Mouse (Mus musculus) CD8-positive naive resting alpha-beta T cell, adult 57 days (primary cell): ENCODE results near the gene Olfr309. TPM values are rescaled to one million over a fixed set of nuclear protein-coding genes. Genes with fewer than 3 reads are reported as not detected.

Experiments used
- total RNA-seq: library from RNA; stranded (reverse); gene quantifications from one replicate; pipeline ENCODE4 v1.2.4, GENCODE M21; 2023

The Olfr309 gene
- total RNA-seq: not detected

DNA sequence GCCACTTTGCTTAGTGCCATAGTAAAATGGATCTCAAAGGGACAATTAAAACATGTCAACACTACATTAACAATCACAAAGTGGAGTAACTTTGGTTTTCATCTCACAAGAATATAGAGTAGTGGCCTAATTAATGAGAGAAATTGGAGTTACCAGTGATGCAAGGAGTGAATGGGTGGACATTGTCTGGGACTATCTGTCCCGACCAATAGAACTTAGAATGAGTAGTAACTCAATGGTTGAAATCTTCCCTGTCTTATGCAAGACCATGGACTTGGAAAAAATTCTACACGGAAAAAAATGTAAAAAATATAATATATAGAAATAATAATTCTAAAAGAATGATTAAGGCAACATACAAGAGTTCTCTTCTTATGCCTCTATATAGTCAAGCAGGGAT, at the start of gene Olfr309:
Olfr309 (minus strand) TSS at position 101 of the 400 bp plus-strand sequence.

DNA sequence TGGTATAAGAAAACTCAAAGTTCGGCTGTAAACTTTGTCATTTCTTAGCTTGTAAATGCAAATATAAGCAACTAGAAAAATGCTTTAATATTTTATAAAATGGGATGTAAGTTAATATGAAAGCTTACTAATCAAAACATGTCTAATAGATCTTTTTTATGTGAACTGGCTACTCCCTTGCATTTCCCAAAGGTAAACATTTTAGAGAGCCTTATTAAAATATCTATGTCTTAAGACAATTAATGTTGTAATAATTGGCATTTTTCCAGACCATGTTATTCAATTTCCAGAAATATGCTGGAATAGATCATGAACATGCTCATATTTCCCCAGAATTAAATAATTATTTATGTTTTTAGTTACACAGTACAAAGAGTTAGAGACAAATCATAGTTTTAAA, 24.0 kb upstream of the Olfr309 start, which contains the start of gene Olfr307:
Olfr307 (minus strand) TSS at position 101 of the 400 bp plus-strand sequence.

DNA sequence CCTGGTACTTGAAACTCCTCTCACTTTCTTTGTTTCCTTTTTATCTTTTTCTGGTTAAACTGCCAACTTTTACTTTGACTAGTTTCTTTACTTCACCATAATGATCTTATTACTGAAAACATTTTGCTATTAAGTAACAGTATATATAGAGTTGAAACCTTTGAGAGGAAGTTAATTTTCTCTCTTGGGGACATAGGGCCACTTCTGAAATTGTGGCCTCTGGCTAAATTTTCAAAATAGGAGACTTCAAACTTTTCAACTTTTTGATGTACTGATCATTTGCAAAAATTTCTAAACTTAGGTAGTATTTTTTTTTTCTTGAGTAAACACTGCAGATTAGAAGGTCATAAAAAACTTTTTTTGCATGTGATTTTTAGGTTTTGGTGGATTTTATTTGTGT, 12.0 kb upstream of the Olfr309 start, which contains the start of gene Olfr308:
Olfr308 (minus strand) TSS at position 101 of the 400 bp plus-strand sequence.

DNA sequence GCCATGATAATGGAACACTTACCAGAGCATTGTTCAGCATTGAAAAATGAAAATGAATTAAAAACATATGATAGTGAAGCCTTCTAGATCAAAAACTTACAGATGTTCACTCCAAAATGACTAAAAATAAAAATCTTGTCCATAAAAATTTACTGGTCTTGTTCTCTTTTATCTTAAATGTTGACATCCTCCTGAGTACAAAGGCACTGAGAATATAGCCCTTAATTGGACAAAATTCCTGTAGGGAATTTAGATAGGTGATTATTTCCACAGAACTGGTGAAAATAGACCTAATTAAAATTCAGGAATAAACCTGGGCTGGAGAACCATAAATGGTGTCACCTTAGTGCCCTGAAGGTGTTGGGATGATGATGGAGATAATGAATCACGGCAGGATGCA, 36.4 kb downstream of the Olfr309 start, which contains the start of gene Olfr310:
Olfr310 (minus strand) TSS at position 101 of the 400 bp plus-strand sequence.

Other genes starting within 250 kb of the Olfr309 start
- gene Vmn2r75, start 141.9 kb downstream of the Olfr309 start, total RNA-seq: not detected
- gene Vmn2r76, start 67.4 kb downstream of the Olfr309 start, total RNA-seq: not detected
- not detected for gene Olfr310, start 36.5 kb downstream of the Olfr309 start, total RNA-seq
- gene Olfr308, start 11.9 kb upstream of the Olfr309 start, total RNA-seq: not detected
- gene Olfr307, start 23.9 kb upstream of the Olfr309 start, total RNA-seq: not detected
- not detected for gene Olfr305, start 53.2 kb upstream of the Olfr309 start, total RNA-seq
- gene Olfr304, start 73.0 kb upstream of the Olfr309 start, total RNA-seq: not detected
- not detected for gene Olfr303, start 84.1 kb upstream of the Olfr309 start, total RNA-seq
- gene Olfr301, start 90.1 kb upstream of the Olfr309 start, total RNA-seq: not detected
- not detected for gene Olfr299, start 146.2 kb upstream of the Olfr309 start, total RNA-seq
- not detected for gene Olfr298, start 178.8 kb upstream of the Olfr309 start, total RNA-seq
- gene Olfr297, start 206.3 kb upstream of the Olfr309 start, total RNA-seq: not detected